In genomic region chr14:17659031-17659430, GRCm38 (mm10) we compare ENCODE assay signal across 8 mouse cellular contexts. TPM values are rescaled to one million over a fixed set of nuclear protein-coding genes. Genes with fewer than 3 reads are reported as not detected.
A peak's percentile ranks its signal among the peaks of the same experiment; 100 is the strongest.
DNase-seq lines count a peak whose midpoint lies in the region; ATAC-seq and TF ChIP-seq lines count a peak whose summit lies in the region.

No protein-coding gene starts in this region.

- peak overlapping the region; percentile 95 for H3K4me2 ChIP-seq in hindbrain, embryonic 11.5 days (replicated peaks; ENCODE audit: low read depth, low read length)
- peak overlapping the region; percentile 93 for H3K4me2 ChIP-seq in lung, embryonic 15.5 days

- DNase-seq in Muller cell, postnatal 12 days (ENCODE audit: inconsistent ontology term), result peak; percentile 83
- DNase-seq in cerebellum, adult 9-11 months, result peak; percentile 81
- DNase-seq in frontal cortex, postnatal 10 days (ENCODE audit: low spot score in 2 of 2), result peak; percentile 77 to 79
- peak; percentile 68 for DNase-seq in hindbrain, embryonic 11.5 days (ENCODE audit: low spot score)
- peak; percentile 84 for DNase-seq in layer of hippocampus, adult 9-11 months
- DNase-seq in thymus, postnatal 14 days, result peak; percentile 58

- H3K4me3 ChIP-seq in hindbrain, embryonic 11.5 days (ENCODE audit: low read depth, low read length), result peak overlapping the region; percentile 15; the same call in 1 of the 2 replicates
- H3K4me3 ChIP-seq in lung, embryonic 15.5 days, result peak overlapping the region; percentile 62
- H3K4me3 ChIP-seq in olfactory bulb, adult 2 months (ENCODE audit: insufficient read depth, low read depth, low read length), result peak overlapping the region; percentile 47

- peaks cover 6% of the 10 kb centered on the region for H3K27me3 ChIP-seq in hindbrain, embryonic 11.5 days (ENCODE audit: control insufficient read depth, insufficient read depth, low read length)
- peaks cover 35% of the 10 kb centered on the region for H3K27me3 ChIP-seq in lung, embryonic 15.5 days

- no peak for TF ChIP-seq POLR2A in olfactory bulb, adult 2 months (IDR thresholded peaks at IDR 0.05; ENCODE audit: insufficient read depth, low read depth, low read length)

- 1% methylated on average over 9 of the region's 10 CpGs for WGBS in hindbrain, embryonic 11.5 days
- WGBS in lung, embryonic 15.5 days, result 0% methylated on average over 10 of the region's 10 CpGs
- WGBS in olfactory bulb, adult 2 months, result 0% methylated on average over 10 of the region's 10 CpGs

- peak; percentile 20; the same call in 1 of the 2 replicates for ATAC-seq in hindbrain, embryonic 11.5 days (ENCODE audit: low FRiP score)
- peak; percentile 67 for ATAC-seq in lung, embryonic 15.5 days (ENCODE audit: borderline replicate concordance, extremely low read depth, low FRiP score, low TSS enrichment)

- H3K4me1 ChIP-seq in hindbrain, embryonic 11.5 days (replicated peaks; ENCODE audit: control insufficient read depth, insufficient read depth, low read length), result no peaks in the 10 kb centered on the region; the same call in 1 of the 2 replicates
- peaks cover 15% of the 10 kb centered on the region for H3K4me1 ChIP-seq in lung, embryonic 15.5 days
- peaks cover 14% of the 10 kb centered on the region for H3K4me1 ChIP-seq in olfactory bulb, adult 2 months (ENCODE audit: control insufficient read depth, insufficient read depth, low read length)

- H3K36me3 ChIP-seq in hindbrain, embryonic 11.5 days (ENCODE audit: control insufficient read depth, insufficient read depth, low read length), result no peaks in the 10 kb centered on the region
- H3K36me3 ChIP-seq in lung, embryonic 15.5 days, result no peaks in the 10 kb centered on the region

- no peak overlapping the region for H3K9ac ChIP-seq in hindbrain, embryonic 11.5 days (ENCODE audit: low read depth, low read length)
- no peak overlapping the region for H3K9ac ChIP-seq in lung, embryonic 15.5 days

- H3K27ac ChIP-seq in hindbrain, embryonic 11.5 days (ENCODE audit: low read depth, low read length), result no peak overlapping the region
- peak overlapping the region; percentile 37; the same call in 1 of the 2 replicates for H3K27ac ChIP-seq in lung, embryonic 15.5 days
- peak overlapping the region; percentile 53; the same call in 1 of the 2 replicates for H3K27ac ChIP-seq in olfactory bulb, adult 2 months (ENCODE audit: insufficient read depth, low read depth, low read length)

- no peak for TF ChIP-seq CTCF in olfactory bulb, adult 2 months (IDR thresholded peaks at IDR 0.05; ENCODE audit: insufficient read depth, low read depth, low read length)

- no peaks in the 10 kb centered on the region for H3K9me3 ChIP-seq in hindbrain, embryonic 11.5 days (ENCODE audit: control insufficient read depth, low read length)
- H3K9me3 ChIP-seq in lung, embryonic 15.5 days, result no peaks in the 10 kb centered on the region

RNA-seq across cellular contexts. Expression of gene Thrb, which starts 1.0 kb away (rescaled TPM):
- 0.52 and 0.99 TPM in 2 replicates for polyA plus RNA-seq in hindbrain, embryonic 11.5 days (2014; fragmentation: Nextera tagmentation; extraction: Ambion mirVana)
- 1.6 and 1.9 TPM in 2 replicates for polyA plus RNA-seq in lung, embryonic 15.5 days (2015; fragmentation: Nextera tagmentation; extraction: Ambion mirVana)
- not detected in 2 replicates for polyA plus RNA-seq in olfactory bulb, adult 2 months (2012; ENCODE audit: insufficient read depth, insufficient read length, low replicate concordance, missing spikeins)
